Mouse (Mus musculus): ENCODE data around the gene Olfr10.

DNA sequence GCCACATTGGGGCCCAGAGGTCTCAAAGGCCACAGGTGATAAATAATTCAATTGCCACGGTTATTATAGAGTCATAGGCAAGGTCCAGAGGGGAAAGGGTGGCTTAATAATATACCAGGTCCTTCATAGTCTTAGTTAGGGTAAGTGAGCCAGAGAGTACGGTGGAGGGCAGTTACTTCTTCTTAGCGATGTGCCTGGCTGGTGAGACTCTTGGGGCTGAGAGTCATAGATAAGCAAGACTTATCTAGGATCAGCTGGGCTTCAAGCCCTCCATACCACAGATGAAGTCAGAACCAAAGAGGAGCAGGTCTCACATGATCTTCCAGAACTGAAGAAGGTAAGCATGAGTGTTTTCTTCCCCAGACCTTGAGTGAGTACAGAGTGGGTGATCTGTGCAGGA is 26.3 kb upstream of the Olfr10 start, which contains the start of gene Olfr1393:
- TF ChIP-seq CTCF (IDR thresholded peaks at IDR 0.05; ENCODE audit: borderline replicate concordance, extremely low read depth, insufficient read depth, insufficient read length) = no peak
- no peak for TF ChIP-seq POLR2A (IDR thresholded peaks at IDR 0.05; ENCODE audit: borderline replicate concordance, extremely low read depth, insufficient read depth, insufficient read length, poor library complexity, severe bottlenecking)

All from brain, embryonic 14.5 days (tissue).